Mouse (Mus musculus): ENCODE results near the gene Gm6793. TPM values are rescaled to one million over a fixed set of nuclear protein-coding genes. Genes with fewer than 3 reads are reported as not detected.

The Gm6793 gene
- not detected in 2 replicates for total RNA-seq (2023)

DNA sequence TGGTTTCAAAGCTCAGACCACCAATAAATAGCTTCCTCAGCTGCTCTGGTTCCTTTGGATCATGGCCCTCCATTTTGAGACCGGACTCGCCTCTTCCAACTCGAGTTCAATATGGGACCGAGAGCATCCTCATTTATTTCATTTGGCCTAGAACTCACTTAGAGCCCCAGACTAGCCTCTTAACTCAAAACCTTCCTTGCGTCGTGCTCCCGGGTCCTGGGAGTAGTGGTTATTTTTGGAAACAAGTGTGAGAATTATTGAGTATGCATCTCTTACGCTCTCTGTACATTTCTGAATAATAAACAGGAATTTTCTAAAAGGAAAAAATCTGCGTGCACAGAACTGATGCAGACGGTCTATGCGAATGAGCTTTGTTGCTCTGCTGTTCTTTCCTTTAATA is at the start of gene Gm6793:
Gene Gm6793, minus strand, starts transcription at position 101 of the 400 bp plus-strand sequence.

GRCm38 (mm10) chr8:112010997-112011815 is 3.6 kb downstream of the Gm6793 start, which contains the start of the genes Kars and Terf2ip:
TSS of gene Kars (minus strand) at chr8:112011323.
TSS of gene Terf2ip (plus strand) at chr8:112011398.

GRCm38 (mm10) chr8:111992013-111992702 is 22.7 kb downstream of the Gm6793 start, which contains the start of gene Adat1:
TSS of gene Adat1 (minus strand) at chr8:111992302.

Other genes starting within 250 kb of the Gm6793 start
- gene Cfdp1, start 160.7 kb downstream of the Gm6793 start, total RNA-seq (2023) = 15.6 and 16.8 TPM in 2 replicates
- 4.0 and 4.2 TPM in 2 replicates for gene Tmem170, start 138.3 kb downstream of the Gm6793 start, total RNA-seq (2023)
- gene Chst5, start 104.6 kb downstream of the Gm6793 start, total RNA-seq (2023) = not detected in 2 replicates
- gene Tmem231, start 81.2 kb downstream of the Gm6793 start, total RNA-seq (2023) = not detected in 2 replicates
- 104 and 121 TPM in 2 replicates for gene Gabarapl2, start 74.3 kb downstream of the Gm6793 start, total RNA-seq (2023)
- 0.38 and 0.50 TPM in 2 replicates for gene Adat1, start 22.7 kb downstream of the Gm6793 start, total RNA-seq (2023)
- gene Kars, start 3.7 kb downstream of the Gm6793 start, total RNA-seq (2023) = 36.8 and 41.7 TPM in 2 replicates
- 6.5 and 7.6 TPM in 2 replicates for gene Terf2ip, start 3.6 kb downstream of the Gm6793 start, total RNA-seq (2023)

Data from neutrophil, adult 65 days (primary cell).